Comparison of ENCODE assay signal across 18 mouse cellular contexts in the genomic region with DNA sequence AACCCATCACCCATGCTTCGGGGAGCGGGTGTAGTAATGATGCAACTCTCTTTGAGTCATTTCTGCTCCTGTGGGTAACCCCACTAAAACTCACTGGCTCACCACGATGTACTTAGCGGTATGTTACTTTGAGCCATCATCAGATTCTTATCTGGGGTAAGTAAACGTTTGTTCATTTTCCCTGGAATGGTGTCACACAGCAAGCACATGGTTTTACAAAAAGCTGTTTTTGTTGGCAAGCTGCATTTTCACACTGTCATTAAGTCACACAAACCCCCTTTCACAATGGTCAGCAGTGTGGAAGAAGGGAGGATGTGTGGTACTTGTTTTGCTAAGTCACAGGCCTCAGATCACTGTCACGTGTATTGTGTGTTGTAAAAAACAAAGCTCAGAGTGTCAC.
DNase-seq lines count a peak whose midpoint lies in the region; ATAC-seq and TF ChIP-seq lines count a peak whose summit lies in the region.
"Had no signal": no experiment of that assay in that cellular context is flagged by ENCODE, and none has a peak within 500 bp of the region (broad histone marks: within the 10 kb centered on the region; RNA-seq: fewer than 3 reads in every experiment).

No protein-coding gene starts in this region.

- ATAC-seq in hindbrain, embryonic 16.5 days: 0 out of 2 replicates have a peak, but pooled peaks have one; percentile 20
- no peak for ATAC-seq in hindbrain, embryonic 14.5 days (ENCODE audit: low FRiP score)
- ATAC-seq in liver, embryonic 11.5 days (replicated peaks; ENCODE audit: low FRiP score): no peak
- ATAC-seq: forebrain, postnatal 0 days had no signal

- H3K4me2 ChIP-seq in hindbrain, embryonic 16.5 days (ENCODE audit: low read length): no peak overlapping the region
- no peak overlapping the region for H3K4me2 ChIP-seq in hindbrain, embryonic 14.5 days (replicated peaks)
- no peak overlapping the region for H3K4me2 ChIP-seq in liver, embryonic 11.5 days
- H3K4me2 ChIP-seq: heart, embryonic 12.5 days; limb, embryonic 13.5 days had no signal

- WGBS in hindbrain, embryonic 16.5 days: 71% methylated on average over 6 of the region's 6 CpGs
- 61% methylated on average over 6 of the region's 6 CpGs for WGBS in hindbrain, embryonic 14.5 days
- 20% methylated on average over 6 of the region's 6 CpGs for WGBS in liver, adult 2 months
- WGBS in liver, embryonic 11.5 days: 66% methylated on average over 6 of the region's 6 CpGs

- TF ChIP-seq CTCF in liver, adult 2 months (IDR thresholded peaks at IDR 0.05; ENCODE audit: low read depth, low read length): no peak

- no peaks in the 10 kb centered on the region for H3K9me3 ChIP-seq in hindbrain, embryonic 16.5 days (ENCODE audit: control insufficient read depth, low read length)
- H3K9me3 ChIP-seq in hindbrain, embryonic 14.5 days (ENCODE audit: control insufficient read depth, low read length): no peaks in the 10 kb centered on the region
- H3K9me3 ChIP-seq in liver, embryonic 11.5 days (ENCODE audit: control insufficient read depth, low read length): no peaks in the 10 kb centered on the region
- H3K9me3 ChIP-seq: heart, embryonic 12.5 days; limb, embryonic 13.5 days; midbrain, embryonic 10.5 days had no signal

- DNase-seq in hindbrain, embryonic 14.5 days (ENCODE audit: low spot score): no peak
- DNase-seq in liver, adult 2 months (ENCODE audit: extremely low read depth, low read depth, low spot score): peak; percentile 84
- DNase-seq in liver, embryonic 11.5 days (ENCODE audit: low spot score): no peak
- DNase-seq in 3T3-L1 (ENCODE audit: low read depth, low spot score): peak; percentile 49
- peak; percentile 74 for DNase-seq in brain, adult 2 months (ENCODE audit: low read depth, low spot score)
- DNase-seq in testis, postnatal 10 days (ENCODE audit: low spot score): no peak
- no peak for DNase-seq in urinary bladder, postnatal 36 days (ENCODE audit: low spot score in 2 of 2)
- DNase-seq: adrenal gland, postnatal 25 days; cerebellum, adult 9-11 months; forebrain, postnatal 0 days; gastrocnemius, postnatal 36 days; heart, postnatal 36 days; layer of hippocampus, postnatal 36 days; right cerebral cortex, adult 18-20 months had no signal

- peaks cover 2% of the 10 kb centered on the region; the same call in 1 of the 2 replicates for H3K79me2 ChIP-seq in liver, adult 2 months (ENCODE audit: control insufficient read depth, insufficient read depth, low read length)

- H3K4me3 ChIP-seq in hindbrain, embryonic 16.5 days (ENCODE audit: low read length): no peak overlapping the region
- no peak overlapping the region for H3K4me3 ChIP-seq in hindbrain, embryonic 14.5 days (replicated peaks; ENCODE audit: low read length)
- H3K4me3 ChIP-seq in liver, adult 2 months (ENCODE audit: insufficient read depth, low read depth, low read length): no peak overlapping the region
- H3K4me3 ChIP-seq in liver, embryonic 11.5 days (ENCODE audit: low read depth, low read length): no peak overlapping the region
- H3K4me3 ChIP-seq: heart, embryonic 12.5 days; limb, embryonic 13.5 days; midbrain, embryonic 10.5 days had no signal

- no peak overlapping the region for H3K9ac ChIP-seq in hindbrain, embryonic 16.5 days (ENCODE audit: low read depth, low read length)
- no peak overlapping the region for H3K9ac ChIP-seq in hindbrain, embryonic 14.5 days
- H3K9ac ChIP-seq in liver, adult 2 months (ENCODE audit: low read depth, low read length): no peak overlapping the region
- H3K9ac ChIP-seq in liver, embryonic 11.5 days (ENCODE audit: low read depth, low read length): no peak overlapping the region
- H3K9ac ChIP-seq: forebrain, postnatal 0 days; heart, embryonic 12.5 days; limb, embryonic 13.5 days had no signal

- H3K27ac ChIP-seq in hindbrain, embryonic 16.5 days (ENCODE audit: low read depth, low read length): no peak overlapping the region
- no peak overlapping the region for H3K27ac ChIP-seq in hindbrain, embryonic 14.5 days
- no peak overlapping the region for H3K27ac ChIP-seq in liver, adult 2 months (replicated peaks; ENCODE audit: insufficient read depth, low read depth, low read length)
- H3K27ac ChIP-seq in liver, embryonic 11.5 days (ENCODE audit: low read depth, low read length): no peak overlapping the region
- H3K27ac ChIP-seq: limb, embryonic 13.5 days; midbrain, embryonic 10.5 days had no signal

- no peaks in the 10 kb centered on the region for H3K36me3 ChIP-seq in hindbrain, embryonic 16.5 days (ENCODE audit: control insufficient read depth, insufficient read depth, low read length)
- no peaks in the 10 kb centered on the region for H3K36me3 ChIP-seq in hindbrain, embryonic 14.5 days (replicated peaks; ENCODE audit: control insufficient read depth, insufficient read depth)
- no peaks in the 10 kb centered on the region for H3K36me3 ChIP-seq in liver, adult 2 months (ENCODE audit: control insufficient read depth, insufficient read depth, low read length)
- H3K36me3 ChIP-seq in liver, embryonic 11.5 days (ENCODE audit: control insufficient read depth, insufficient read depth, low read length): no peaks in the 10 kb centered on the region
- H3K36me3 ChIP-seq: heart, embryonic 12.5 days; limb, embryonic 13.5 days; midbrain, embryonic 10.5 days had no signal

- H3K27me3 ChIP-seq in hindbrain, embryonic 16.5 days (replicated peaks; ENCODE audit: control insufficient read depth, insufficient read depth, low read length): no peaks in the 10 kb centered on the region
- no peaks in the 10 kb centered on the region for H3K27me3 ChIP-seq in hindbrain, embryonic 14.5 days (ENCODE audit: control insufficient read depth, insufficient read depth, low read length)
- H3K27me3 ChIP-seq in liver, adult 2 months (ENCODE audit: control insufficient read depth, insufficient read depth, low read length): no peaks in the 10 kb centered on the region
- H3K27me3 ChIP-seq in liver, embryonic 11.5 days (replicated peaks; ENCODE audit: control insufficient read depth, insufficient read depth, low read length): no peaks in the 10 kb centered on the region
- H3K27me3 ChIP-seq: heart, embryonic 12.5 days; limb, embryonic 13.5 days had no signal

- TF ChIP-seq POLR2A in liver, adult 2 months (IDR thresholded peaks at IDR 0.05; ENCODE audit: extremely low read depth, insufficient read depth, low read length): no peak

- H3K4me1 ChIP-seq in hindbrain, embryonic 16.5 days (ENCODE audit: control insufficient read depth, insufficient read depth, low read depth, low read length): no peaks in the 10 kb centered on the region
- no peaks in the 10 kb centered on the region for H3K4me1 ChIP-seq in hindbrain, embryonic 14.5 days (replicated peaks; ENCODE audit: control insufficient read depth, insufficient read depth, low read length)
- H3K4me1 ChIP-seq in liver, adult 2 months (ENCODE audit: control insufficient read depth, insufficient read depth, low read length): peaks cover 6% of the 10 kb centered on the region
- H3K4me1 ChIP-seq in liver, embryonic 11.5 days (replicated peaks; ENCODE audit: control insufficient read depth, insufficient read depth, low read length): no peaks in the 10 kb centered on the region
- H3K4me1 ChIP-seq: heart, embryonic 12.5 days; limb, embryonic 13.5 days; midbrain, embryonic 10.5 days had no signal

Comparison
In these comparisons a context has a peak if more than half of its experiments do, and no peak if none do; other contexts are left out.
1. DNase-seq: peak in liver, adult 2 months (single experiment), 3T3-L1 (single experiment) and brain, adult 2 months (single experiment); none in hindbrain, embryonic 14.5 days (single experiment), liver, embryonic 11.5 days (single experiment), testis, postnatal 10 days (single experiment) and urinary bladder, postnatal 36 days (0 of 2).